Mouse (Mus musculus) forebrain, postnatal 0 days (tissue): ENCODE data around the gene Gm17078. TPM values are rescaled to one million over a fixed set of nuclear protein-coding genes. Genes with fewer than 3 reads are reported as not detected.
"Not testable (repeated sequence)": the region's sequence is repeated elsewhere in the genome, so short reads cannot be mapped to it uniquely, and the experiment has no call there.

Source experiments
- ATAC-seq: fragments of 200-750 bp; cut with Nextera tagmentation; 2 replicates; pipeline ENCODE4 v1.8.0; 2017; ENCODE audit warnings: mild to moderate bottlenecking, moderate library complexity
- DNase-seq: peaks from one replicate; pipeline ENCODE4 v3.0.0-alpha.2; 2015
- H3K27ac ChIP-seq: fragments of 300-500 bp; sonication (generic); 2 replicates; pipeline ENCODE4 v1.5.1; 2014; ENCODE audit warnings: low read depth, mild to moderate bottlenecking, antibody characterized with exemption, low read length, moderate library complexity, mixed read lengths
- H3K27me3 ChIP-seq: fragments of 300-500 bp; sonication (generic); 2 replicates; pipeline ENCODE4 v1.6.1; 2014; ENCODE audit warnings: mild to moderate bottlenecking, low read length, mixed read lengths; ENCODE audit not compliant: insufficient read depth
- H3K36me3 ChIP-seq: fragments of 300-500 bp; sonication (generic); 2 replicates; pipeline ENCODE4 v1.6.1; 2014; ENCODE audit warnings: mild to moderate bottlenecking, moderate library complexity; ENCODE audit not compliant: insufficient read depth
- H3K4me1 ChIP-seq: fragments of 300-500 bp; sonication (generic); 2 replicates; pipeline ENCODE4 v1.6.1; 2014; ENCODE audit warnings: antibody characterized with exemption; ENCODE audit not compliant: insufficient read depth
- H3K4me2 ChIP-seq: fragments of 300-500 bp; sonication (generic); 2 replicates; pipeline ENCODE4 v1.6.1; 2014; ENCODE audit warnings: low read depth, mild to moderate bottlenecking, moderate library complexity
- H3K4me3 ChIP-seq: fragments of 300-500 bp; sonication (generic); 2 replicates; pipeline ENCODE4 v1.5.1; 2014; ENCODE audit warnings: low read depth, low read length, mixed read lengths
- H3K9ac ChIP-seq: fragments of 300-500 bp; sonication (generic); 2 replicates; pipeline ENCODE4 v1.6.1; 2014; ENCODE audit warnings: mild to moderate bottlenecking
- H3K9me3 ChIP-seq: fragments of 300-500 bp; sonication (generic); 2 replicates; pipeline ENCODE4 v1.6.1; 2016; ENCODE audit warnings: low read length
- CTCF ChIP-seq: sonication (generic); IDR thresholded peaks from 2 replicates; pipeline ENCODE4 v1.5.1; 2016; ENCODE audit warnings: antibody characterized with exemption, control low read depth, low read depth
- WGBS: fragments of 180-500 bp; shearing (Covaris S2); extraction: QIAGEN DNeasy Blood & Tissue Kit; methylation state at CpG from one replicate; pipeline ENCODE4 v1.1.7; 2014; 5-methylcytosine and 5-hydroxymethylcytosine counted together
- polyA plus RNA-seq: library from polyadenylated mRNA; unstranded; fragments of >200 nt; fragmentation: Nextera tagmentation; extraction: Ambion mirVana; gene quantifications from 2 replicates; pipeline ENCODE4 v1.2.1, GENCODE M21; 2015
- total RNA-seq: library from RNA; depleted of rRNA; stranded (reverse); fragments of >200 nt; gene quantifications from 2 replicates; pipeline ENCODE4 v1.2.3, GENCODE M21; 2014; rRNA removed

Gene Gm17078
- total RNA-seq (not detected in 2 replicates), polyA plus RNA-seq (not detected in 2 replicates)

DNA sequence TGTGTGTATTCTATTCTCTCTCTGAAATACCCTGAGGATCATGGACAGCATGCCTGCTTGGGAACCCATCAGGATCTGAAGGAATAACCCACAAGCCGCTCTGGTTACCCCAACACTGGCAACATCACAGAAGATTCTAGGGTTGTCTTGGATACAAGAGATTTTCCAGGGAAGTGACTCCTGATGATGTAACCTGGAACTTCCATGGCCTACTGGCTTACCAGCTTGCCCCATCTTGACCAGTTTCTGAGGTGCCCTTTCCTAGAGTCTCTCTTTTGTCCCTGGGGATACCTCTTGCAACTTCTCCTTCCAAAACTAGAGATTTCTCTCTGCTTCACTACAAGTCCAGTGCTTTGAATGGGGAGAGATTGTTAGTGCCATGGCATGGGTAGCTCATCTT lies at the start of gene Gm17078:
Gene Gm17078, minus strand, starts transcription at position 101 of the 400 bp plus-strand sequence.
- Histone ChIP-seq H3K9me3 (no peaks in the 10 kb centered on the region), H3K36me3 (no peaks in the 10 kb centered on the region), H3K9ac (no peak within 1 kb of the TSS), H3K4me1 (no peaks in the 10 kb centered on the region), H3K4me3 (no peak within 1 kb of the TSS), H3K27me3 (no peaks in the 10 kb centered on the region), H3K27ac (no peak within 1 kb of the TSS), H3K4me2 (no peak within 1 kb of the TSS)
- DNase-seq (no peak), ATAC-seq (no peak)
- no peak for TF ChIP-seq CTCF
- WGBS = 81% methylated on average over 1 of the region's 1 CpGs

DNA sequence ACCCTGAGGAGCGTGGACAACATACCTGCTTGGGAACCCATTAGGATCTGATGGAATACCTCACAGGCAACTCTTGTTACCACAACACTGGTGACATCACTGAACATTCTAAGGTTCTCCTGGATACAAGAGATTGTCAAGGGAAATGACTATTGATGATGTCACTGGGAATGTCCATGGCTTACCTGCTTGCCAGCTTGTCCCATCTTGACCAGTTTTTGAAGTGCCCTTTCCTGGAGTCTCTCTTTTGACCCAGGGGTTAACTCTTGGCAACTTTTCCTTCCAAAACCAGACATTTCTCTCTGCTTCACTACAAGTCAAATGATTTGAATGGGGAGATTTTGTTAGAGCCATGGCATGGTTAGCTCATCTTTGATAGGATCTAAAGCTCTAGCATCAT lies 24.5 kb upstream of the Gm17078 start, which contains the start of gene Gm4181:
Gene Gm4181, minus strand, starts transcription at position 101 of the 400 bp plus-strand sequence.
- H3K36me3 ChIP-seq, H3K27me3 ChIP-seq, H3K4me1 ChIP-seq, H3K27ac ChIP-seq, H3K9ac ChIP-seq, ATAC-seq, H3K4me2 ChIP-seq, H3K9me3 ChIP-seq, H3K4me3 ChIP-seq, DNase-seq: not testable (repeated sequence)
- WGBS = 80% methylated on average over 1 of the region's 1 CpGs

DNA sequence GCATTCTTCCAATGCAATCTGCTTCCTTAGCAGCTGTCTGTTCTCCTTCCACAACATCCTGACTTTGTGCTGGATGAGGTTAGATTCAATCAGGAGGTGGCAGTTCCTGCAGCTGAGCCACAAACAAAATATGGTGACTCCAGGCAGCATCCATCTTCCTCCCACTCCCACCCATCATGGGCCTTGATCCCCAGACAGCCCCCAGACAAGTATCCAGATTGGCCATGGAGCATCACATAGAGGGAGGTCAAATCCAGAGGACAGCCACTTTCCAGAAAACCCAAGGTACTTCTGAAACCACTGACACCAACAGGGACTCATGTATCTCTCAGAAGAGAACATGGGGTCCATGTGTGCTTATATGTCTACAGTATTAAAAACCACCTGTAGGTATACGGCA lies 21.3 kb upstream of the Gm17078 start:
- WGBS = 93% methylated on average over 1 of the region's 1 CpGs
- DNase-seq, H3K9ac ChIP-seq, H3K4me1 ChIP-seq, H3K27ac ChIP-seq, H3K4me3 ChIP-seq, H3K4me2 ChIP-seq, ATAC-seq, H3K36me3 ChIP-seq, H3K9me3 ChIP-seq, H3K27me3 ChIP-seq: not testable (repeated sequence)

DNA sequence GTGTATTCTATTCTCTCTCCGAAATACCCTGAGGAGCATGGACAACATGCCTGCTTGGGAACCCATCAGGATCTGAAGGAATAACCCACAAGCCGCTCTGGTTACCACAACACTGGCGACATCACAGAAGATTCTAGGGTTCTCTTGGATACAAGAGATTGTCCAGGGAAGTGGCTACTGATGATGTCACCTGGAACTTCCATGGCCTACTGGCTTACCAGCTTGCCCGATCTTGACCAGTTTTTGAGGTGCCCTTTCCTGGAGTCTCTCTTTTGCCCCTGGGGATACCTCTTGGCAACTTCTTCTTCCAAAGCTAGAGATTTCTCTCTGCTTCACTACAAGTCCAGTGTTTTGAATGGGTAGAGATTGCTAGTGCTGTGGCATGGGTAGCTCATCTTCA lies 19.1 kb downstream of the Gm17078 start, which contains the start of gene Gm17174:
Gene Gm17174, minus strand, starts transcription at position 101 of the 400 bp plus-strand sequence.
- not testable (repeated sequence) for DNase-seq, H3K36me3 ChIP-seq
- WGBS = 97% methylated on average over 4 of the region's 4 CpGs

GRCm38 (mm10) chr14:51573963-51574362 lies 37.1 kb downstream of the Gm17078 start, which contains the start of gene Gm17175:
Gene Gm17175, minus strand, starts transcription at chr14:51574063.
- not testable (repeated sequence) for H3K4me1 ChIP-seq, H3K4me2 ChIP-seq, H3K27ac ChIP-seq, H3K9ac ChIP-seq, DNase-seq, ATAC-seq, H3K4me3 ChIP-seq, H3K27me3 ChIP-seq, H3K36me3 ChIP-seq, H3K9me3 ChIP-seq
- WGBS = 91% methylated on average over 2 of the region's 2 CpGs

More for the DNA sequence above, 19.1 kb downstream of the Gm17078 start, which contains the start of gene Gm17174:
- not testable (repeated sequence) for H3K9ac ChIP-seq, H3K4me1 ChIP-seq, H3K27ac ChIP-seq, H3K27me3 ChIP-seq, H3K4me3 ChIP-seq, H3K4me2 ChIP-seq, H3K9me3 ChIP-seq, ATAC-seq

Other genes with a start within 250 kb of the Gm17078 start
- gene Gm7247, start 249.6 kb downstream of the Gm17078 start, total RNA-seq = not detected in 2 replicates
- not detected in 2 replicates for gene Gm7247, start 249.6 kb downstream of the Gm17078 start, polyA plus RNA-seq
- not detected in 2 replicates for gene Vmn2r88, start 200.5 kb downstream of the Gm17078 start, total RNA-seq
- not detected in 2 replicates for gene Vmn2r88, start 200.5 kb downstream of the Gm17078 start, polyA plus RNA-seq
- gene Vmn2r89, start 159.5 kb downstream of the Gm17078 start, total RNA-seq = not detected in 2 replicates
- gene Vmn2r89, start 159.5 kb downstream of the Gm17078 start, polyA plus RNA-seq = not detected in 2 replicates
- not detected in 2 replicates for gene Gm5622, start 58.5 kb downstream of the Gm17078 start, total RNA-seq
- gene Gm5622, start 58.5 kb downstream of the Gm17078 start, polyA plus RNA-seq = not detected in 2 replicates
- not detected in 2 replicates for gene Gm17175, start 37.2 kb downstream of the Gm17078 start, total RNA-seq
- not detected in 2 replicates for gene Gm17175, start 37.2 kb downstream of the Gm17078 start, polyA plus RNA-seq
- not detected in 2 replicates for gene Gm17174, start 19.2 kb downstream of the Gm17078 start, total RNA-seq
- gene Gm17174, start 19.2 kb downstream of the Gm17078 start, polyA plus RNA-seq = not detected in 2 replicates
- not detected in 2 replicates for gene Gm4181, start 24.4 kb upstream of the Gm17078 start, total RNA-seq
- gene Gm4181, start 24.4 kb upstream of the Gm17078 start, polyA plus RNA-seq = not detected in 2 replicates
- not detected in 2 replicates for gene Gm17079, start 84.2 kb upstream of the Gm17078 start, total RNA-seq
- gene Gm17079, start 84.2 kb upstream of the Gm17078 start, polyA plus RNA-seq = not detected in 2 replicates
- gene Gm5800, start 105.9 kb upstream of the Gm17078 start, total RNA-seq = not detected in 2 replicates
- gene Gm5800, start 105.9 kb upstream of the Gm17078 start, polyA plus RNA-seq = not detected in 2 replicates
- not detected in 2 replicates for gene Ang4, start 162.3 kb upstream of the Gm17078 start, total RNA-seq
- not detected in 2 replicates for gene Ang4, start 162.3 kb upstream of the Gm17078 start, polyA plus RNA-seq
- not detected in 2 replicates for gene AY358078, start 188.7 kb upstream of the Gm17078 start, total RNA-seq
- not detected in 2 replicates for gene AY358078, start 188.7 kb upstream of the Gm17078 start, polyA plus RNA-seq
- not detected in 2 replicates for gene Ear6, start 242.4 kb upstream of the Gm17078 start, total RNA-seq
- not detected in 2 replicates for gene Ear6, start 242.4 kb upstream of the Gm17078 start, polyA plus RNA-seq